28 mouse cellular contexts compared by ENCODE assay signal in the genomic region with DNA sequence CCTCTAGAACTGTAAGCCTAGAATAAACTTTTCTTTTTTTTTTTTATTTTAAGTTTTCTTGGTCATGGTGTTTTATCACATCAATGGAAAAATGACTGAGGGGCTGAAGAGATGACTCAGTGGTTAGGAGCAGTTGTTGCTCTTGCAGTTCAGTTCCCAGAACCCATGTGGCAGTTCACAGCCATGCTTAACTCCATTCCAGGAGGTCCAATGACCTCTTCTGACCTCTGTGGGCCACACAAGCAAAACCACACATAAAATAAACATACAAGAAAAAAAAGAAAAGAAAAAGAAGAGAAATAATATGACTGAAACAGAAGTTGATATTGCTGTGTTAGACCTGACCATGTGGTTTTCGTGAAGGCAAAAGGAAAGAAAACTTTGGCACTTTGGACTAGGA. TPM values are rescaled to one million over a fixed set of nuclear protein-coding genes. Genes with fewer than 3 reads are reported as not detected.
"Had no signal": no experiment of that assay in that cellular context is flagged by ENCODE, and none has a peak within 500 bp of the region (broad histone marks: within the 10 kb centered on the region; RNA-seq: fewer than 3 reads in every experiment).

No protein-coding gene starts in this region.

- ATAC-seq: hindbrain, embryonic 16.5 days; inflammation-experienced regulatory T-cells, adult 6 months; intestine, embryonic 15.5 days; intestine, postnatal 0 days; liver, embryonic 12.5 days had no signal

- H3K27ac ChIP-seq: heart, adult 2 months; heart, embryonic 13.5 days; heart, embryonic 15.5 days; hindbrain, embryonic 12.5 days; hindbrain, embryonic 14.5 days; intestine, embryonic 15.5 days; kidney, embryonic 15.5 days; limb, embryonic 13.5 days; limb, embryonic 15.5 days; liver, embryonic 12.5 days; liver, embryonic 14.5 days had no signal

- H3K4me3 ChIP-seq: heart, adult 2 months; heart, embryonic 13.5 days; heart, embryonic 15.5 days; hindbrain, embryonic 12.5 days; intestine, embryonic 15.5 days; kidney, embryonic 15.5 days; limb, embryonic 13.5 days; limb, embryonic 15.5 days; liver, embryonic 12.5 days had no signal

- H3K4me2 ChIP-seq: heart, embryonic 11.5 days; heart, embryonic 13.5 days; heart, embryonic 15.5 days; hindbrain, embryonic 12.5 days; hindbrain, embryonic 14.5 days; intestine, embryonic 15.5 days; kidney, embryonic 15.5 days; limb, embryonic 13.5 days; limb, embryonic 15.5 days; liver, embryonic 12.5 days had no signal

- H3K9me3 ChIP-seq: heart, embryonic 13.5 days; heart, embryonic 15.5 days; hindbrain, embryonic 12.5 days; intestine, embryonic 15.5 days; kidney, embryonic 15.5 days; limb, embryonic 13.5 days; limb, embryonic 15.5 days; liver, embryonic 12.5 days had no signal

- H3K9ac ChIP-seq: heart, embryonic 13.5 days; heart, embryonic 15.5 days; hindbrain, embryonic 12.5 days; hindbrain, embryonic 14.5 days; intestine, embryonic 15.5 days; kidney, embryonic 15.5 days; limb, embryonic 13.5 days; limb, embryonic 15.5 days; liver, embryonic 12.5 days; liver, embryonic 14.5 days had no signal

- H3K4me1 ChIP-seq: hindbrain, embryonic 12.5 days; intestine, embryonic 15.5 days; kidney, embryonic 15.5 days; limb, embryonic 13.5 days; limb, embryonic 15.5 days; liver, embryonic 12.5 days had no signal

- H3K27me3 ChIP-seq: heart, embryonic 13.5 days; heart, embryonic 15.5 days; hindbrain, embryonic 12.5 days; intestine, embryonic 15.5 days; kidney, embryonic 15.5 days; limb, embryonic 13.5 days; limb, embryonic 15.5 days had no signal

- H3K36me3 ChIP-seq: heart, embryonic 13.5 days; heart, embryonic 15.5 days; hindbrain, embryonic 12.5 days; intestine, embryonic 15.5 days; kidney, embryonic 15.5 days; limb, embryonic 13.5 days; limb, embryonic 15.5 days; liver, embryonic 12.5 days had no signal

- DNase-seq: gastrocnemius, postnatal 14 days; gastrocnemius, postnatal 36 days; heart, adult 11 months; heart, adult 2 months; heart, postnatal 14 days; heart, postnatal 36 days; kidney, adult 2 months; kidney, adult 9 months; kidney, postnatal 14 days; kidney, postnatal 36 days; layer of hippocampus, adult 9-11 months; layer of hippocampus, postnatal 36 days; left cerebral cortex, postnatal 4 days had no signal

RNA-seq across cellular contexts. Expression of a gene that starts 9.5 kb away (rescaled TPM):
- polyA plus RNA-seq: inflammation-experienced regulatory T-cells, adult 6 months had no signal

RNA-seq across cellular contexts. Expression of a gene that starts 29.0 kb away (rescaled TPM):
- polyA plus RNA-seq: hindbrain, embryonic 12.5 days; hindbrain, embryonic 16.5 days; inflammation-experienced regulatory T-cells, adult 6 months; intestine, embryonic 15.5 days; intestine, postnatal 0 days; limb, embryonic 11.5 days; limb, embryonic 13.5 days; limb, embryonic 15.5 days; liver, embryonic 12.5 days had no signal
